Mouse (Mus musculus) heart, adult 2 months (tissue): ENCODE data around the gene Rcn1. TPM values are rescaled to one million over a fixed set of nuclear protein-coding genes. Genes with fewer than 3 reads are reported as not detected.

ENCODE experiments used
- DNase-seq, 2 experiments: peaks; one replicate each; pipeline ENCODE4 v3.0.0; 2021
- H3K27ac ChIP-seq: fragments of 200-600 bp; 2 replicates; pipeline ENCODE4 v1.8.1; 2022
- H3K27me3 ChIP-seq: fragments of 200-500 bp; 2 replicates; pipeline ENCODE4 v1.6.1; 2012; ENCODE audit warnings: mild to moderate bottlenecking, low read length, inconsistent platforms, mixed read lengths; ENCODE audit not compliant: control insufficient read depth, insufficient read depth
- H3K36me3 ChIP-seq: fragments of 200-500 bp; 2 replicates; pipeline ENCODE4 v1.6.1; 2012; ENCODE audit warnings: low read length, inconsistent platforms; ENCODE audit not compliant: control insufficient read depth, insufficient read depth
- H3K4me1 ChIP-seq: fragments of 200-500 bp; 2 replicates; pipeline ENCODE4 v1.6.1; 2011; ENCODE audit warnings: low read length; ENCODE audit not compliant: control insufficient read depth, insufficient read depth
- H3K4me3 ChIP-seq: fragments of 200-600 bp; 2 replicates; pipeline ENCODE4 v1.8.1; 2022
- H3K79me2 ChIP-seq: fragments of 200-500 bp; replicated peaks from 2 replicates; pipeline ENCODE4 v1.6.1; 2012; ENCODE audit warnings: mild to moderate bottlenecking, inconsistent platforms, low read length, moderate library complexity, mixed read lengths; ENCODE audit not compliant: control insufficient read depth, insufficient read depth
- H3K9ac ChIP-seq: fragments of 200-500 bp; 2 replicates; pipeline ENCODE4 v1.6.1; 2012; ENCODE audit warnings: low read depth, mild to moderate bottlenecking, control low read depth, inconsistent platforms, low read length, mixed read lengths
- CTCF ChIP-seq: fragments of 200-600 bp; IDR thresholded peaks from 2 replicates; pipeline ENCODE4 v1.8.1; 2022; ENCODE audit warnings: antibody characterized with exemption, mild to moderate bottlenecking, moderate library complexity
- EP300 ChIP-seq: fragments of 200-500 bp; IDR thresholded peaks from 2 replicates; pipeline ENCODE4 v1.6.1; 2011; ENCODE audit warnings: low read depth, low read length, control low read depth; ENCODE audit not compliant: insufficient read depth
- POLR2A ChIP-seq: fragments of 200-500 bp; IDR thresholded peaks from 2 replicates; pipeline ENCODE4 v1.6.1; 2011; ENCODE audit warnings: mild to moderate bottlenecking, low read depth, low read length, control low read depth; ENCODE audit not compliant: insufficient read depth
- WGBS: fragments of 180-500 bp; shearing (Covaris S2); methylation state at CpG from one replicate; pipeline ENCODE4 v1.1.7; 2018; 5-methylcytosine and 5-hydroxymethylcytosine counted together
- intact Hi-C: fragments of 180-260 bp; cut with DNase I; formaldehyde crosslinking; loops from one replicate; pipeline ENCODE4 v1.15.1; 2025
- polyA plus RNA-seq: library from polyadenylated mRNA; depleted of rRNA; stranded (reverse); fragments of >200 nt; gene quantifications from 2 replicates; pipeline ENCODE4 v1.2.3, GENCODE M21; 2012
- total RNA-seq, 2 experiments: library from RNA; stranded (reverse); gene quantifications; 2 replicates each; pipeline ENCODE4 v1.2.3; 2021

Gene Rcn1
- total and polyA plus RNA-seq, 3 experiments, result 6.9 to 21.4 (median 20.7) TPM

GRCm38 (mm10) chr2:105380757-105381319 is 18.3 kb downstream of the Rcn1 start:
- Histone ChIP-seq H3K9ac (no peak overlapping the region), H3K79me2 (no peaks in the 10 kb centered on the region), H3K4me1 (no peaks in the 10 kb centered on the region), H3K4me3 (no peak overlapping the region), H3K27me3 (no peaks in the 10 kb centered on the region), H3K36me3 (no peaks in the 10 kb centered on the region), H3K27ac (no peak overlapping the region)
- DNase-seq, result no peak
- intact Hi-C loops, result no loop called here
- TF ChIP-seq EP300 (no peak), CTCF (no peak), POLR2A (no peak)
- WGBS, result 64% methylated on average over 3 of the region's 3 CpGs

GRCm38 (mm10) chr2:105379682-105380081 is 19.4 kb downstream of the Rcn1 start:
- intact Hi-C loops, result no loop called here
- H3K27ac ChIP-seq, result no peak overlapping the region
- H3K36me3 ChIP-seq, result no peaks in the 10 kb centered on the region
- no peaks in the 10 kb centered on the region for H3K79me2 ChIP-seq
- no peak overlapping the region for H3K4me3 ChIP-seq
- H3K4me1 ChIP-seq, result no peaks in the 10 kb centered on the region
- 75% methylated on average over 1 of the region's 1 CpGs for WGBS
- DNase-seq, result no peak
- no peak overlapping the region for H3K9ac ChIP-seq
- TF ChIP-seq POLR2A (no peak), CTCF (no peak), EP300 (no peak)
- H3K27me3 ChIP-seq, result no peaks in the 10 kb centered on the region

- intact Hi-C loops, result no loop called here
- no peaks in the 10 kb centered on the region for H3K79me2 ChIP-seq
- DNase-seq, result no peak
- H3K36me3 ChIP-seq, result no peaks in the 10 kb centered on the region
- no peak for TF ChIP-seq EP300
- no peak for TF ChIP-seq CTCF
- no peak for TF ChIP-seq POLR2A
- H3K4me1 ChIP-seq, result no peaks in the 10 kb centered on the region
- H3K9ac ChIP-seq, result no peak overlapping the region
- H3K27me3 ChIP-seq, result peaks cover 4% of the 10 kb centered on the region; the same call in 1 of the 2 replicates
- no peak overlapping the region for H3K4me3 ChIP-seq
- H3K27ac ChIP-seq, result no peak overlapping the region
- 69% methylated on average over 4 of the region's 4 CpGs for whole genome bisulfite sequencing
These were observed 23.4 kb downstream of the Rcn1 start for GRCm38 (mm10) chr2:105375705-105376104.

- no peak for DNase-seq
- Histone ChIP-seq H3K27ac (no peak overlapping the region), H3K79me2 (no peaks in the 10 kb centered on the region), H3K4me1 (no peaks in the 10 kb centered on the region), H3K36me3 (no peaks in the 10 kb centered on the region), H3K4me3 (no peak overlapping the region), H3K27me3 (peaks cover 4% of the 10 kb centered on the region; the same call in 1 of the 2 replicates), H3K9ac (no peak overlapping the region)
- TF ChIP-seq POLR2A (no peak), EP300 (no peak), CTCF (no peak)
- intact Hi-C loops, result no loop called here
- WGBS, result 91% methylated on average over 7 of the region's 7 CpGs
These were observed 23.9 kb downstream of the Rcn1 start for GRCm38 (mm10) chr2:105375261-105375660.

- DNase-seq, result no peak
These were observed 25.5 kb downstream of the Rcn1 start for GRCm38 (mm10) chr2:105373658-105374057.

GRCm38 (mm10) chr2:105372727-105373126 is 26.4 kb downstream of the Rcn1 start:
- Histone ChIP-seq H3K79me2 (no peaks in the 10 kb centered on the region), H3K4me1 (no peaks in the 10 kb centered on the region), H3K27me3 (peaks cover 4% of the 10 kb centered on the region; the same call in 1 of the 2 replicates), H3K27ac (no peak overlapping the region), H3K9ac (no peak overlapping the region), H3K36me3 (no peaks in the 10 kb centered on the region), H3K4me3 (no peak overlapping the region)
- 85% methylated on average over 5 of the region's 5 CpGs for WGBS
- TF ChIP-seq POLR2A, result no peak
- TF ChIP-seq EP300, result no peak
- no peak for TF ChIP-seq CTCF
- DNase-seq, result no peak
- intact Hi-C loops, result no loop called here

More at GRCm38 (mm10) chr2:105373658-105374057, 25.5 kb downstream of the Rcn1 start:
- Histone ChIP-seq H3K36me3 (no peaks in the 10 kb centered on the region), H3K4me3 (no peak overlapping the region), H3K27ac (no peak overlapping the region), H3K27me3 (peaks cover 4% of the 10 kb centered on the region; the same call in 1 of the 2 replicates), H3K9ac (no peak overlapping the region), H3K79me2 (no peaks in the 10 kb centered on the region), H3K4me1 (no peaks in the 10 kb centered on the region)
- WGBS, result 80% methylated on average over 11 of the region's 11 CpGs
- TF ChIP-seq EP300 (no peak), CTCF (no peak), POLR2A (no peak)
- intact Hi-C loops, result no loop called here
